Mouse (Mus musculus) gastrocnemius, postnatal 10 days (tissue): ENCODE measurements at regions not wholly inside any gene's neighbourhood (a gene's known extent, or its start where the extent isn't known, plus 50 kb on each side); places are given as distances from the start of the nearest gene placed in this dataset.
A peak's percentile ranks its signal among the peaks of the same experiment; 100 is the strongest.

Experiments
- DNase-seq: peaks from one replicate; pipeline ENCODE4 v3.0.0; 2021; ENCODE audit warnings: mixed read lengths

- DNase-seq = no peak
These were observed 973.8 kb downstream of the Gsdmc2 start for GRCm38 (mm10) chr15:62871082-62871766.

GRCm38 (mm10) chr15:62862574-62862973 lies 982.4 kb downstream of the Gsdmc2 start:
- no peak for DNase-seq

GRCm38 (mm10) chr15:62861422-62861821 lies 983.6 kb downstream of the Gsdmc2 start:
- no peak for DNase-seq

GRCm38 (mm10) chr15:62849326-62849725 lies 995.7 kb downstream of the Gsdmc2 start:
- peak; percentile 25 for DNase-seq

- no peak for DNase-seq
These were observed 999.1 kb downstream of the Gsdmc2 start for GRCm38 (mm10) chr15:62845884-62846283.

- DNase-seq = peak; percentile 6
These were observed 1019.4 kb downstream of the Gsdmc2 start for GRCm38 (mm10) chr15:62825586-62825985.

- DNase-seq = no peak
These were observed 1021.0 kb downstream of the Gsdmc2 start for GRCm38 (mm10) chr15:62823861-62824518.

- no peak for DNase-seq
These were observed 1022.7 kb downstream of the Gsdmc2 start for GRCm38 (mm10) chr15:62822305-62822704.

- DNase-seq = no peak
These were observed 1031.9 kb downstream of the Gsdmc2 start for GRCm38 (mm10) chr15:62813093-62813492.

- no peak for DNase-seq
These were observed 1033.0 kb downstream of the Gsdmc2 start for GRCm38 (mm10) chr15:62812026-62812425.

- DNase-seq = no peak
These were observed 1035.7 kb downstream of the Gsdmc2 start for GRCm38 (mm10) chr15:62809320-62809719.

GRCm38 (mm10) chr15:62808087-62808808 lies 1036.7 kb downstream of the Gsdmc2 start:
- no peak for DNase-seq

GRCm38 (mm10) chr15:62807364-62807763 lies 1037.6 kb downstream of the Gsdmc2 start:
- DNase-seq = no peak

GRCm38 (mm10) chr15:62802770-62803169 lies 1042.2 kb downstream of the Gsdmc2 start:
- DNase-seq = no peak

GRCm38 (mm10) chr15:62798731-62799130 lies 1046.2 kb downstream of the Gsdmc2 start:
- DNase-seq = peak; percentile 6

- DNase-seq = no peak
These were observed 1051.4 kb downstream of the Gsdmc2 start for GRCm38 (mm10) chr15:62793569-62793968.

- no peak for DNase-seq
These were observed 1052.9 kb downstream of the Gsdmc2 start for GRCm38 (mm10) chr15:62792084-62792483.

GRCm38 (mm10) chr15:62787753-62788152 lies 1057.2 kb downstream of the Gsdmc2 start:
- no peak for DNase-seq

GRCm38 (mm10) chr15:62786315-62786714 lies 1058.7 kb downstream of the Gsdmc2 start:
- DNase-seq = no peak

- no peak for DNase-seq
These were observed 1060.4 kb downstream of the Gsdmc2 start for GRCm38 (mm10) chr15:62784456-62785139.

GRCm38 (mm10) chr15:62778899-62779298 lies 1066.1 kb downstream of the Gsdmc2 start:
- no peak for DNase-seq

- no peak for DNase-seq
These were observed 1092.3 kb downstream of the Gsdmc2 start for GRCm38 (mm10) chr15:62752686-62753085.

GRCm38 (mm10) chr15:62743879-62744278 lies 1101.1 kb downstream of the Gsdmc2 start:
- DNase-seq = no peak
